Mouse (Mus musculus): ENCODE data around the gene Adk. TPM values are rescaled to one million over a fixed set of nuclear protein-coding genes. Genes with fewer than 3 reads are reported as not detected.

Adk gene
- total and polyA plus RNA-seq, 3 experiments: 69.0 to 479 (median 102) TPM

DNA sequence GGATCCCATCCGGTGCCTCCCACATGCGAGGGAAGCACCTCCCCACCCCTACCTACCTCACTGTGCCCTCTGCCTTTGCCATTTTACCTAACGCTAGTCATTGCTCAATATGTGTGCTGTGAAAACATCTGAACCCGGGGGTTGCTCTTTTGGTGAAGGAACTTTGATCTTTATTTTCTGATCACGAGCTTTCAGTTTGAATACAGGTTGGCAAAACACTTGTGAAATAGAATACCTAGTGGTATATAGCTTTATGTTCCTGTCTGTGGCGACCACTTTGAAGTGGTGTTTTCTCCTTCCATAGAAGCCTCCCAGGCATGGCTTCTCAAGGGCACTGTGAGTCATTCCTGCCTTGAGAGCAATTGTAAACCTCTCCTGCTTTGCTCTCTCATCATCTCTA, 60.4 kb downstream of the Adk start:
- Histone ChIP-seq H3K36me3 (ENCODE audit: control insufficient read depth in 1 of 2, insufficient read depth in 2 of 2, low read length in 2 of 2) (no peaks in the 10 kb centered on the region; a peak in 2 of 4 replicates), H3K27me3 (ENCODE audit: control insufficient read depth in 1 of 2, insufficient read depth in 2 of 2, low read length in 2 of 2) (no peaks in the 10 kb centered on the region), H3K79me2 (ENCODE audit: control insufficient read depth, insufficient read depth, low read length, poor library complexity) (no peaks in the 10 kb centered on the region), H3K4me1 (ENCODE audit: control insufficient read depth in 1 of 2, insufficient read depth in 2 of 2, low read length in 2 of 2) (no peaks in the 10 kb centered on the region), H3K4me3 (ENCODE audit: control insufficient read depth in 1 of 2, insufficient read depth in 1 of 2, low read depth in 2 of 2, low read length in 2 of 2) (no peak overlapping the region), H3K27ac (ENCODE audit: control insufficient read depth, low read depth, low read length) (no peak overlapping the region), H3K9me3 (replicated peaks; ENCODE audit: insufficient read depth, low read length) (no peaks in the 10 kb centered on the region), H3K9ac (ENCODE audit: control insufficient read depth, low read depth, low read length, poor library complexity, severe bottlenecking) (no peak overlapping the region)
- DNase-seq (ENCODE audit: low read depth, low spot score): no peak
- TF ChIP-seq RCOR1 (IDR thresholded peaks at IDR 0.05; ENCODE audit: low read depth, low read length) (no peak), GATA1 (IDR thresholded peaks at IDR 0.05; ENCODE audit: low read depth, low read length) (no peak), TAL1 (IDR thresholded peaks at IDR 0.05; ENCODE audit: low read length) (no peak)

DNA sequence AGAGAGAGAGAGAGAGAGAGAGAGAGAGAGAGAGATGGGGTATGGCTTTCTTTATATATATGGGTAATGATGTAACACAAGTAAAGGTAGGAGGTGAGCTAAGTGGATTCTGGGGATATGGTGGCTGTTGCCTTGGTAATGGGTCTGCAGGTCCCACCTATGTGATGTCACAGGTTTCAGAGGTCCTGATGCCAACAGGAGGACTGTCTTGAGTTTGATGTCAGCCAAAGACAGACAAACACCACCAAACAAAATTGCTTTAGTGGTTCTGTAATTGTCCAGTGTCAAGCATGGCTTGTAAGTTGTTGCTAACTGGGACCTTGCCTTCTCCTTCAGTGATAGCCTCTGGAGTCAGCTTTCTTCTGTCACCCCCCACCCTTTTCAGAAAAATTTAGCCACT, 62.0 kb downstream of the Adk start:
- Histone ChIP-seq H3K9me3 (replicated peaks; ENCODE audit: insufficient read depth, low read length) (no peaks in the 10 kb centered on the region), H3K79me2 (ENCODE audit: control insufficient read depth, insufficient read depth, low read length, poor library complexity) (no peaks in the 10 kb centered on the region), H3K27ac (ENCODE audit: control insufficient read depth, low read depth, low read length) (no peak overlapping the region), H3K27me3 (ENCODE audit: control insufficient read depth in 1 of 2, insufficient read depth in 2 of 2, low read length in 2 of 2) (no peaks in the 10 kb centered on the region), H3K4me1 (ENCODE audit: control insufficient read depth in 1 of 2, insufficient read depth in 2 of 2, low read length in 2 of 2) (no peaks in the 10 kb centered on the region), H3K36me3 (ENCODE audit: control insufficient read depth in 1 of 2, insufficient read depth in 2 of 2, low read length in 2 of 2) (no peaks in the 10 kb centered on the region; a peak in 2 of 4 replicates), H3K9ac (ENCODE audit: control insufficient read depth, low read depth, low read length, poor library complexity, severe bottlenecking) (no peak overlapping the region), H3K4me3 (ENCODE audit: control insufficient read depth in 1 of 2, insufficient read depth in 1 of 2, low read depth in 2 of 2, low read length in 2 of 2) (no peak overlapping the region)
- no peak for DNase-seq (ENCODE audit: low read depth, low spot score)
- no peak for TF ChIP-seq JUND (IDR thresholded peaks at IDR 0.05; ENCODE audit: low read depth, low read length)
- no peak for TF ChIP-seq ZNF384 (IDR thresholded peaks at IDR 0.05; ENCODE audit: low read depth, low read length)
- no peak for TF ChIP-seq MAFK (IDR thresholded peaks at IDR 0.05; ENCODE audit: borderline replicate concordance, low read depth, low read length)
- TF ChIP-seq HCFC1 (IDR thresholded peaks at IDR 0.05; ENCODE audit: low read depth, low read length): no peak
- TF ChIP-seq KAT2A (conservative IDR thresholded peaks at IDR 0.05; ENCODE audit: low read depth, low read length): no peak
- TF ChIP-seq TCF12 (IDR thresholded peaks at IDR 0.05; ENCODE audit: low read depth, low read length): no peak
- no peak for TF ChIP-seq BHLHE40 (IDR thresholded peaks at IDR 0.05; ENCODE audit: borderline replicate concordance, low read depth, low read length)
- no peak for TF ChIP-seq POLR2A (IDR thresholded peaks at IDR 0.05; ENCODE audit: control insufficient read depth in 1 of 2, insufficient read depth in 1 of 2, low read depth in 1 of 2, low read length in 2 of 2, poor library complexity in 1 of 2)
- no peak for TF ChIP-seq SMC3 (IDR thresholded peaks at IDR 0.05; ENCODE audit: low read depth, low read length)
- no peak for TF ChIP-seq MYC (IDR thresholded peaks at IDR 0.05; ENCODE audit: low read depth, low read length)
- no peak for TF ChIP-seq ZKSCAN1 (IDR thresholded peaks at IDR 0.05; ENCODE audit: low read depth, low read length)
- no peak for TF ChIP-seq MXI1 (IDR thresholded peaks at IDR 0.05; ENCODE audit: low read depth, low read length)
- TF ChIP-seq RCOR1 (IDR thresholded peaks at IDR 0.05; ENCODE audit: low read depth, low read length): no peak
- no peak for TF ChIP-seq CTCF (IDR thresholded peaks at IDR 0.05 in 2 of 3, conservative IDR thresholded peaks at IDR 0.05 in 1 of 3; ENCODE audit: control insufficient read depth in 1 of 3, insufficient read depth in 1 of 3, low read depth in 2 of 3, low read length in 3 of 3, poor library complexity in 1 of 3, severe bottlenecking in 1 of 3)
- no peak for TF ChIP-seq ZMIZ1 (IDR thresholded peaks at IDR 0.05; ENCODE audit: low read depth, low read length)
